Mouse (Mus musculus): ENCODE measurements around the gene Klrg1. TPM values are rescaled to one million over a fixed set of nuclear protein-coding genes. Genes with fewer than 3 reads are reported as not detected.

The Klrg1 gene
- polyA plus RNA-seq, 1 experiment from 2014 or later: not detected

- peak overlapping the region; percentile 45 for H3K4me2 ChIP-seq
These were observed 20.8 kb upstream of the Klrg1 start for GRCm38 (mm10) chr6:122303526-122303925.

GRCm38 (mm10) chr6:122302661-122303060, 20.0 kb upstream of the Klrg1 start:
- Histone ChIP-seq H3K27ac (no peak overlapping the region), H3K27me3 (no peaks in the 10 kb centered on the region), H3K36me3 (no peaks in the 10 kb centered on the region), H3K9me3 (replicated peaks) (no peaks in the 10 kb centered on the region), H3K4me1 (replicated peaks) (no peaks in the 10 kb centered on the region; the same call in 1 of the 2 replicates), H3K4me2 (no peak overlapping the region), H3K4me3 (no peak overlapping the region), H3K9ac (no peak overlapping the region)
- WGBS: 72% methylated on average over 4 of the region's 4 CpGs
- no peak for ATAC-seq (replicated peaks; ENCODE audit: insufficient number of reproducible peaks, insufficient read depth, low FRiP score, low read depth)

More at GRCm38 (mm10) chr6:122303526-122303925, 20.8 kb upstream of the Klrg1 start:
- 42% methylated on average over 9 of the region's 9 CpGs for WGBS
- Histone ChIP-seq H3K27ac (no peak overlapping the region), H3K27me3 (no peaks in the 10 kb centered on the region), H3K4me1 (replicated peaks) (peaks cover 3% of the 10 kb centered on the region; the same call in 1 of the 2 replicates), H3K4me3 (no peak overlapping the region), H3K9ac (no peak overlapping the region), H3K36me3 (no peaks in the 10 kb centered on the region), H3K9me3 (replicated peaks) (no peaks in the 10 kb centered on the region)
- no peak for ATAC-seq (replicated peaks; ENCODE audit: insufficient number of reproducible peaks, insufficient read depth, low FRiP score, low read depth)

GRCm38 (mm10) chr6:122302121-122302520, 19.4 kb upstream of the Klrg1 start:
- no peak overlapping the region for H3K9ac ChIP-seq

GRCm38 (mm10) chr6:122299621-122300133, 17.0 kb upstream of the Klrg1 start:
- no peaks in the 10 kb centered on the region for H3K9me3 ChIP-seq (replicated peaks)
- 0 out of 2 replicates have a peak, but pooled peaks have one; percentile 23 for ATAC-seq (replicated peaks; ENCODE audit: insufficient number of reproducible peaks, insufficient read depth, low FRiP score, low read depth)
- WGBS: 25% methylated on average over 3 of the region's 3 CpGs
- H3K4me2 ChIP-seq: no peak overlapping the region
- H3K27ac ChIP-seq: no peak overlapping the region
- no peak overlapping the region for H3K9ac ChIP-seq
- H3K36me3 ChIP-seq: no peaks in the 10 kb centered on the region
- no peak overlapping the region for H3K4me3 ChIP-seq
- H3K27me3 ChIP-seq: no peaks in the 10 kb centered on the region
- peaks cover 4% of the 10 kb centered on the region for H3K4me1 ChIP-seq (replicated peaks)

More at GRCm38 (mm10) chr6:122302121-122302520, 19.4 kb upstream of the Klrg1 start:
- no peaks in the 10 kb centered on the region for H3K9me3 ChIP-seq (replicated peaks)
- no peaks in the 10 kb centered on the region for H3K36me3 ChIP-seq
- H3K4me3 ChIP-seq: no peak overlapping the region
- H3K27ac ChIP-seq: no peak overlapping the region
- no peak overlapping the region for H3K4me2 ChIP-seq
- ATAC-seq (replicated peaks; ENCODE audit: insufficient number of reproducible peaks, insufficient read depth, low FRiP score, low read depth): no peak
- WGBS: 76% methylated on average over 1 of the region's 1 CpGs
- no peaks in the 10 kb centered on the region for H3K27me3 ChIP-seq
- no peaks in the 10 kb centered on the region; the same call in none of the 2 replicates for H3K4me1 ChIP-seq (replicated peaks)

GRCm38 (mm10) chr6:122298223-122298609, 15.5 kb upstream of the Klrg1 start:
- no peak; the same call in 1 of the 2 replicates for ATAC-seq (replicated peaks; ENCODE audit: insufficient number of reproducible peaks, insufficient read depth, low FRiP score, low read depth)
- H3K36me3 ChIP-seq: no peaks in the 10 kb centered on the region
- H3K4me2 ChIP-seq: peak overlapping the region; percentile 78; the same call in 1 of the 2 replicates
- H3K9ac ChIP-seq: no peak overlapping the region
- no peak overlapping the region; the same call in 1 of the 2 replicates for H3K4me3 ChIP-seq
- H3K4me1 ChIP-seq (replicated peaks): peaks cover 4% of the 10 kb centered on the region; the same call in 1 of the 2 replicates
- H3K9me3 ChIP-seq (replicated peaks): no peaks in the 10 kb centered on the region
- H3K27me3 ChIP-seq: no peaks in the 10 kb centered on the region
- H3K27ac ChIP-seq: no peak overlapping the region
- 67% methylated on average over 4 of the region's 4 CpGs for WGBS

- H3K4me2 ChIP-seq: peak overlapping the region; percentile 78
- ATAC-seq (replicated peaks; ENCODE audit: insufficient number of reproducible peaks, insufficient read depth, low FRiP score, low read depth): 0 out of 2 replicates have a peak, but pooled peaks have one; percentile 13
- peak overlapping the region; percentile 23 for H3K9ac ChIP-seq
- no peaks in the 10 kb centered on the region for H3K36me3 ChIP-seq
- no peaks in the 10 kb centered on the region for H3K9me3 ChIP-seq (replicated peaks)
- peaks cover 4% of the 10 kb centered on the region; the same call in 1 of the 2 replicates for H3K4me1 ChIP-seq (replicated peaks)
- H3K27ac ChIP-seq: peak overlapping the region; percentile 19
- WGBS: 6% methylated on average over 25 of the region's 25 CpGs
- H3K27me3 ChIP-seq: no peaks in the 10 kb centered on the region
- H3K4me3 ChIP-seq: peak overlapping the region; percentile 47
These were observed 14.9 kb upstream of the Klrg1 start for GRCm38 (mm10) chr6:122297279-122298222.

GRCm38 (mm10) chr6:122296918-122297278, 14.2 kb upstream of the Klrg1 start:
- Histone ChIP-seq H3K4me3 (peak overlapping the region; percentile 47), H3K4me2 (peak overlapping the region; percentile 78), H3K27ac (no peak overlapping the region), H3K27me3 (no peaks in the 10 kb centered on the region), H3K36me3 (no peaks in the 10 kb centered on the region), H3K9ac (no peak overlapping the region), H3K4me1 (replicated peaks) (peaks cover 4% of the 10 kb centered on the region; the same call in 1 of the 2 replicates), H3K9me3 (replicated peaks) (no peaks in the 10 kb centered on the region)
- 28% methylated on average over 3 of the region's 3 CpGs for WGBS
- no peak for ATAC-seq (replicated peaks; ENCODE audit: insufficient number of reproducible peaks, insufficient read depth, low FRiP score, low read depth)

- Histone ChIP-seq H3K27ac (no peak overlapping the region), H3K4me2 (no peak overlapping the region), H3K9me3 (replicated peaks) (no peaks in the 10 kb centered on the region), H3K36me3 (no peaks in the 10 kb centered on the region), H3K27me3 (no peaks in the 10 kb centered on the region), H3K9ac (no peak overlapping the region), H3K4me1 (replicated peaks) (peaks cover 4% of the 10 kb centered on the region; the same call in 1 of the 2 replicates), H3K4me3 (no peak overlapping the region)
- no peak for ATAC-seq (replicated peaks; ENCODE audit: insufficient number of reproducible peaks, insufficient read depth, low FRiP score, low read depth)
- WGBS: 49% methylated on average over 9 of the region's 9 CpGs
These were observed 12.6 kb upstream of the Klrg1 start for GRCm38 (mm10) chr6:122295242-122295641.

GRCm38 (mm10) chr6:122294290-122294689, 11.6 kb upstream of the Klrg1 start:
- no peaks in the 10 kb centered on the region for H3K9me3 ChIP-seq (replicated peaks)
- WGBS: 73% methylated on average over 3 of the region's 3 CpGs
- H3K27ac ChIP-seq: no peak overlapping the region
- H3K4me2 ChIP-seq: no peak overlapping the region
- H3K27me3 ChIP-seq: no peaks in the 10 kb centered on the region
- H3K9ac ChIP-seq: no peak overlapping the region
- ATAC-seq (replicated peaks; ENCODE audit: insufficient number of reproducible peaks, insufficient read depth, low FRiP score, low read depth): no peak
- no peaks in the 10 kb centered on the region for H3K36me3 ChIP-seq
- H3K4me1 ChIP-seq (replicated peaks): peaks cover 4% of the 10 kb centered on the region; the same call in 1 of the 2 replicates
- H3K4me3 ChIP-seq: no peak overlapping the region

GRCm38 (mm10) chr6:122293796-122294195, 11.1 kb upstream of the Klrg1 start:
- Histone ChIP-seq H3K27me3 (no peaks in the 10 kb centered on the region), H3K36me3 (no peaks in the 10 kb centered on the region), H3K27ac (no peak overlapping the region), H3K4me1 (replicated peaks) (peaks cover 4% of the 10 kb centered on the region; the same call in 1 of the 2 replicates), H3K9me3 (replicated peaks) (no peaks in the 10 kb centered on the region), H3K4me2 (no peak overlapping the region), H3K4me3 (no peak overlapping the region), H3K9ac (no peak overlapping the region)
- 73% methylated on average over 9 of the region's 9 CpGs for WGBS
- ATAC-seq (replicated peaks; ENCODE audit: insufficient number of reproducible peaks, insufficient read depth, low FRiP score, low read depth): no peak

- no peak overlapping the region for H3K4me3 ChIP-seq
- 88% methylated on average over 8 of the region's 8 CpGs for WGBS
These were observed 10.4 kb upstream of the Klrg1 start for GRCm38 (mm10) chr6:122293121-122293520.

More at GRCm38 (mm10) chr6:122293121-122293520, 10.4 kb upstream of the Klrg1 start:
- H3K9me3 ChIP-seq (replicated peaks): no peaks in the 10 kb centered on the region
- H3K9ac ChIP-seq: no peak overlapping the region
- H3K27me3 ChIP-seq: no peaks in the 10 kb centered on the region
- ATAC-seq (replicated peaks; ENCODE audit: insufficient number of reproducible peaks, insufficient read depth, low FRiP score, low read depth): no peak
- peaks cover 4% of the 10 kb centered on the region; the same call in 1 of the 2 replicates for H3K4me1 ChIP-seq (replicated peaks)
- H3K27ac ChIP-seq: no peak overlapping the region
- no peaks in the 10 kb centered on the region for H3K36me3 ChIP-seq
- H3K4me2 ChIP-seq: no peak overlapping the region

Measured in heart, embryonic 15.5 days (tissue).